Mouse (Mus musculus) thymus, postnatal 10 days (tissue): Measurements from ENCODE around the gene Bach2.

ENCODE experiments used
- DNase-seq, 2 experiments: peaks; one replicate each; pipeline ENCODE4 v3.0.0; 2021; ENCODE audit warnings: low spot score in 2 of 2

The Bach2 gene

DNA sequence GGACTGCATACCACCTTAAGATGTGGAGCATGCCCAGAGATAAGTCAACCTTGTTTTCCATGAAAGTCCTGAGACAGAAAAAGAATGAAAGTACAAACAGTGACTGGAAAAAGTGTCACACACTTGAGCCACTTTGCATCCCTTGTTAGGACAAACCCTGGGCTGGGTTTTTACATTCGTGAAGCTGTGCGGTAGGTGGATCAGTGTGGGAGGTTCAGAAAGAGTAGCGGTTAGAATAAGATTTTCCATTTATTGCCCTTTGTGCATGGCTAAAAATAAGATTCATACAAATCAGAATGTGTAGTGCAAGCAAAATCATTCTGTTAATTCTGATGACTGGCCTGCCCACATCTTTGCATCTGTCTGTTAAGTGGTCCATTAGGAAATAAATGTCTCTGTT lies 187.0 kb downstream of the Bach2 start:
- DNase-seq: no peak

- DNase-seq: no peak
These were observed 188.4 kb downstream of the Bach2 start for GRCm38 (mm10) chr4:32426779-32427577.

- no peak for DNase-seq
These were observed 190.1 kb downstream of the Bach2 start for GRCm38 (mm10) chr4:32428738-32429137.

GRCm38 (mm10) chr4:32430136-32430535 lies 191.5 kb downstream of the Bach2 start:
- DNase-seq: no peak

- no peak for DNase-seq
These were observed 192.4 kb downstream of the Bach2 start for GRCm38 (mm10) chr4:32430981-32431380.

DNA sequence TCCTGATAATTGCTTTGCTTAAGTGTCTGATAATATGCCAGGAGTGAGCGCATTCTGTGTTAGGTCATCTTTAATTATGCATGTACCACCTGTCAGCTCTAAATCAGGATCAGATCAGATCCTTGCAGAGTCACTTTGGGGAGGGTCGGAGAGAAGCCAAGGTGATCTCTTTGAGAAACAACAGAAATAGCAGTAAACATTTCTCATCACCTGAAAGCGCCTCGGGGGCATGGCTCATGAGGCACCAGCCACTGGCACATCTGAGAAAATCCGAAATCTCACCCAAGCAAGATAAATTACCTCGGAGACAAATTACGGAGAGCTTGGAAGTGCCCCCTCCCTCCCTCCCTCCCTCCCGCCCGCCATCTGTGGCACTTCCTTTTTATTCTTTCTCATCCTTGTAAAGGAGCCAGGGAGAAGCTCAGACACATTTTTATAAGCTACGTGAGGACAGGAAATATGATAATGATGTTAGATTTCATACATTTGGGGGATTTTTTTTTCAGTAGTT lies 193.7 kb downstream of the Bach2 start:
- DNase-seq: no peak

- DNase-seq: no peak
These were observed 194.3 kb downstream of the Bach2 start for GRCm38 (mm10) chr4:32432945-32433344.

GRCm38 (mm10) chr4:32434612-32435011 lies 196.0 kb downstream of the Bach2 start:
- no peak for DNase-seq

DNA sequence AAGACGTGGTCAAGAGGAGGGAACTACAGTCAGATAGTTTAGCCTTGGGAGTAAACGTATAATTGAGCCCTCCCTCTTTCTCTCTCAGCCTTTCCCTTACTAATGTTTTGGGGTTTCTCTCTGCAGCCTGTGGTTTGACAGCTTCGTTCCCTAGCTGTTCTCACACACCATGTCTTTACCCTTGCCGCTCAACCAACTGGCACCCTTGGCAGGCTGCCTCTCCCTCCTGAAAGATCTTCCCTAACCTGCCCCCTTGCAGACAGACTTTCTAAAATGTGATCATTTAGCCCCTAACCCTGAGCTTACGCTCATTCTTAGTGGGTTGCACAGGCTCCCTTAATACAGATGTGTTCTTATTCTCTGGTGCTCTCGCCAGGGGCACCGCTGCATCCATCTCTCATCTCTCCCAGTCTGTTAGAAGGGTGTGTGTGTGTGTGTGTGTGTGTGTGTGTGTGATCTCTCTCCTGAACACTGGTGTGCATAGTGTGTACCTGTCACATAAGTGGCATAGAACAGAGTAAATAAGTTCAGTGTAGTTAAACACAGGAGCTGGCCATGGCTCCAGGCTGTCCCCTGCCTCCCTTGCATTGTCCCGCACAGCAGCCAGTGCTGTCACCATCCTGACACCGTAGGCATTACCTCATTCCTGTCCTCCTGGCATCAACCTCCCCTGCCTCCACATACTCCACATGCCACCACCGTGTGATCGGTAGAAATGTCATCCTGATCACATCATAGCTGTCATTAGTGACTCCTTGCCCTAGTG lies 201.6 kb downstream of the Bach2 start:
- DNase-seq: no peak

GRCm38 (mm10) chr4:32440740-32441072 lies 202.1 kb downstream of the Bach2 start:
- DNase-seq: no peak

- DNase-seq: no peak
These were observed 206.1 kb downstream of the Bach2 start for GRCm38 (mm10) chr4:32444671-32445196.

- DNase-seq: no peak
These were observed 209.2 kb downstream of the Bach2 start for GRCm38 (mm10) chr4:32447850-32448249.

DNA sequence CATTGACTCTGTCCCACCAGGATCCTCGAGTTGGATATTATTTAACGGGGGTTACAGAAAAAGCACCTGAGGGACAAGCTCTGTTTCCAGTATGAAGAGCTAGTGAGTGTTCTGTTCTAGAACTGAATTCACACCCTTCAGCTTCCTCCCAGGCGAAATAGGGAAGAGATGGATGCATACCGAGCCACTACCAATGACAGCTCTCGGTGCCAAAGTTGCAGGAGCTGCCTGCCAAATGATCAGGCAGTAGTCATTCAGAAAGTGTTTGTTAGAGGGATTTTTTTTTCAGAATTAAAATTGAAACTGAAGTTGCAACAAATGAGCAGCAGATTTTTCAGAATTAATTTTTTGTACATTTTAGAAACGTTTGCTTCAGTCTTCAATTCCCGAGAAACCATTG lies 223.4 kb downstream of the Bach2 start:
- no peak for DNase-seq

GRCm38 (mm10) chr4:32463065-32463464 lies 224.5 kb downstream of the Bach2 start:
- no peak for DNase-seq

GRCm38 (mm10) chr4:32464540-32464939 lies 225.9 kb downstream of the Bach2 start:
- DNase-seq: no peak

GRCm38 (mm10) chr4:32466031-32466430 lies 227.4 kb downstream of the Bach2 start:
- no peak for DNase-seq

DNA sequence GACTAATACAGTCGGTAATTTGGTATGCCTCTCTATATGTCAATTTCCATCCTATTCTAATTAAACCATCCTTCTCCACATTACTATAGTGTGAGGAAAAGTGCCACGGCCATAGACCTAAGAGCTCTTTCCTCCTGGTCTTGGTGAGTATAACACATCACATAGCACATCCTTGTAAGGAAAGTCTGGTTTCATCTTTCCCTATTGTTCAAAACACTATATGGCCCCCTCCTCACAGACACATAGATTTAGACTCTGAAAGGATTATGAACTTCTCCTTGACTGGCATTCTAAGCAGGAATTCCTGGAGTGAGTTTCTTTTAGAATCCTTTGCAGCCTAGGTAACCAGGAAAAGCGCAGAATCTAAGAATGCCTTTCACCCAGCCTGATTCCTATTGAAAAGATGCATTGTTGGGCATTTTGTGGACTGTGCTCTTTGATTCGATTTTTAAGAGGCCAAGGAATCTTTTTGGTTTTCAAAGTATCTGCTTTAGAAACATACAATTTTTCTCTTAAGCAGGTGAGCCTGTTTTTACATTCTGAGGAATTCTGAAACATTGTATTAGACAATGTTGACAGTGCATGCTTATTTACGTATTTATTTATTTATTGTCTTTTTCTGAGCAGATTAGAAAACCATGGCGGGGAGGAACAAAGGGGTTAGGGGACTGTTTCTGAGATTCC lies 239.5 kb downstream of the Bach2 start:
- DNase-seq: no peak

DNA sequence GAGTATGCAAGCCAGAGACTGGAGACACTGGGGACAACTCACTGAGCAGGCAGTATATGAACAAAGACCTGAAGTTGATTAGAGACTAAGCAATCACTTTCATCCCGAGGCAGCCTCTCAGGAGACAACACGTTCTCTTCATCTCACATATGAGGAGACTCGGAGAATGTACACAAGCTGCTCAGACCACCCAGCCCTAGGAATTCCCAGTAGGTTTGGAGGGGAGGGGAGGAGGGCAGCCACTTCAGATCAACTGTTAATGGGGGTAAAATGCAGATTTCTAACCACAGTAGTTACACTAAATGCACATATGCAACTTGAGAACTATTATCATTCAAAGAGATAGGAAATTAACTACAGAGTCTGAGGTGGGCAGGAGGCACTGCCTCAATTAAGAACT lies 240.6 kb downstream of the Bach2 start:
- DNase-seq: no peak

DNA sequence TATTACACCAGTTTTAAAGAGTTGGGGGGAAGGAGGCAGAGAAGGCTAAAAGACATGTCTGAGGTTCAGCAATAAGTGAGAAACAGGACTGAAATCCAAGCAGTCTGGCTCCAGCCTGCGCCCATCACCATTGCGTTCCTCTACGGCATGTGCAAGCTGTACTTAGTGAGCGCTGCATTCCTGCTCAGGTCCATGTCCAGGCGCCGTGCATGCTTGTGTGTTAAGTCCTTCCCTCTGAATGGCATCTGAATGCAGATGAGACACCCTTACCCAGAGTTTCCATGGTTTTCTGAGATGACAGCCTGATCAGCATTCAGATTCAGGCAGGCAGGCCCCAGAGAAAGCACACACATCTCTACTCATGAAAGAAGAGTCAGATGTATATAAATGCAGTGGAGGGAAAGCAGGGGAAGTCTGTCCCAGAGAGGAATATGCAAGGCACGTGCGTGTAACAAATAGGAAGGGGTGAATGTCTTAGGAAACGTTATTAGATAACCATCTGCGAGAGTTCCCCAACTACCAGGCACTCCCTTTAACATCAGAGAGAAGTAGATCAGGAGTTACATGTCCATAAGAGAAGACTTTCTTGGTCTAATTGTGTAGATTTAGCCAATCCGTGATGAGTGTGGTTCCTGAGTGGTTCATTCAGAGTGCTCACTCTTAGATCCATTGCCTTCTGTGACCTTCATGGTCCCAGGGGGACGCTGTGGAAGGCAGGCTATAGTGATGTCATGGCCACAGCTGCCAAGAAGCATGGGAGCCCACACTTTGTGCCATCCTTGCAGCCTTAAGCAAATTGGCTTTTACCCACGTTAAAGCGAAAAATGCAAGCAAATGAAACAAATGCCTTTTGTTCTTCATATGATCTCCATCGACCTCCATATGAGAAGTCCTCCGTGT lies 241.4 kb downstream of the Bach2 start:
- DNase-seq: no peak

DNA sequence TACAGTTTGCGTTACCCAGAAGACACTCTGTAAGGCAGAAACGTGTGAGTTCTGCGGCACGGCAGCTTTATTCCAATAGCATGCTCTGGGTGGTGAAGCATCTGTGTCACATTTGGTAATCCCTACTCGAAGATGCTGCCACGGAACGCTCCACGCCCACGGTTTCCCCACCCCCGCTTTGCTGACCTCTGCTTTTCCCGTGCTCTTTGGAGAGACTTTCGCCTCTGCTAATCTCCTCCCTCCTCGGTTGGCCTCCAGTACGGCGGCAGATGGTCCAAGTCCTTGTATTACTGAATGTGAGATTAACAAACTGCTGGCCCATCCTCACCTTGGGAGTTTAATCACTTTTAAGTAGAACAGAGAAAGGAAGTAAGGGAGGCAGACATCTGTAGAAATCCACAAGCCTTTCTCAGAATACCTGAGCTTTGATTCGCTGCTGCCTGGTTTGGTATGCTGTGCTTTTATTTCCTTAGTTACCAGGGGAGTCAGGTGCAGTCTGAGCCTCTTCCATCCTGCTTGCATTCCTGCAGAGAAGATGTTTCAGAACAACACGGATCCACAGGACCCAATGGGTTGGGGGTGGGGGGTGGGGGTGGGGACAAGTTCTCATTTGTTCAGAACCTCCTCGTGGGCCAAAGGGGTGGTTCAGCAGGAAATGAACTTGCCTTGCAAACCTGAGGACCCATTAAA lies 242.9 kb downstream of the Bach2 start:
- no peak for DNase-seq

DNA sequence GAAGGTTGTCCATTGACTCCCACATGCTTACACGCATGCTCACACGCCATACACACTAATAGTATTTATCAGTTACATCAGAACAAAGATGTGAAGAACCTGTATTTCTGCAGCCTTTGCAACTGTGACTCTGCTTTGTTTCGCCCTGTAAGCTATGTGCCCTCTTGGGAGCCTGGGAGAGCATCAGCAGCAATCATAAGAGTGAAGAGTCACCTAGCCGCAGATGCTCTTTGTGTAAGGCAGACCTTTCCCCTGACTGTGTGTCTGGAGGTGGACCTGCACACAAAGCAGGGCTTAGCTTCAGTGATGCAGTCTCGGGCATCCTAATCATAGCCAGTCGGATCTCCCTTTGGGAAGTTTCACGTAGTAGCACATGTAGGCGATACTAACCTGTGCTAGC lies 243.5 kb downstream of the Bach2 start:
- DNase-seq: no peak
